Mouse (Mus musculus) lung, postnatal 10 days (tissue): ENCODE results near the gene Spock1.
A peak's percentile ranks its signal among the peaks of the same experiment; 100 is the strongest.

Experiments
- DNase-seq: peaks from one replicate; pipeline ENCODE4 v3.0.0; 2021

The Spock1 gene

GRCm38 (mm10) chr13:57857016-57857415 lies 51.1 kb downstream of the Spock1 start:
- no peak for DNase-seq

DNA sequence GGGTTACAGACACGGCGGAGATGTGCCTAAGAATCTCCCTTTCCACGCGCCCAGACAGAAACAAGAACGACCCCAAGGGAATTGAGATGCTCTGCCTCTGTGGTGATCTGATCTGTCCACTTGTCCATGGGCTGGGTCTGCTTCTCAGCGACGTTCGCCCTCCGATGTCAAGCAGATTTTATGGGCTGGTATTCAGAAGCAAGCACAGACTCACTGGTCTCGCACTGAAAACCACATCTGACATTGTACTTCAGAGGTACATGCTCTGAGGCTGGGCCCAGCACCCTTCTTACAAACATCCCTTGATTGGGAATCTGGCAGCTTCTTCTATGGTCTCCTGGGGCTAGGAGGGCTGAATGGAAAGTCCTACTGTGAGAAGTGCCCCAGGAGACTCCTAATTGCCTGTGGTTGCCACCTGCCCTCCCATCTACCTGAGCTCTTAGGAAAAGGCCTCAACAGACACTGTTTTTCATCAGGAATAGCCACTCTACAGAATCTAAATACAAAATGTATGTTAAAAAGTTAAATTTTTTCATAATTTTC lies 51.8 kb downstream of the Spock1 start:
- DNase-seq: no peak

GRCm38 (mm10) chr13:57855766-57856165 lies 52.4 kb downstream of the Spock1 start:
- DNase-seq: no peak

DNA sequence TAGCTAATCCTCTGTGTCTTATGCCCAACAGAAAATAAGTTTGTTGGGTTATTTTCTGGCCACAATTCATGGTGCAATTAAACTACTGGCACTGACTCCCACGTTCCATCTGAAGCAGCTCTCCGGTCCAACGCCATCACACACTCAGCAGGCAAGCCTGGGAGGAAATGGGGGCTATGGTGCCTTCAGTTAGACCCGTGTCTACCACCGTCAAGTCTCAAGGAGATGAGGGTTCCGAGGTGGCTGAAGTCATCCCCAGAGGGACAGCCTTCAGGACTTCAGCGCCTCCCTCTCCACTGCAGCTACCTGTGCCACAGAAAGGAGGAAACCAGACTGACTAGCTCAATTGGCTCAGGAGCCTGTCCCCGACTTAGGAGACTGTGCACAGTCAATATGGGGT lies 53.7 kb downstream of the Spock1 start:
- no peak for DNase-seq

GRCm38 (mm10) chr13:57853621-57854020 lies 54.5 kb downstream of the Spock1 start:
- no peak for DNase-seq

DNA sequence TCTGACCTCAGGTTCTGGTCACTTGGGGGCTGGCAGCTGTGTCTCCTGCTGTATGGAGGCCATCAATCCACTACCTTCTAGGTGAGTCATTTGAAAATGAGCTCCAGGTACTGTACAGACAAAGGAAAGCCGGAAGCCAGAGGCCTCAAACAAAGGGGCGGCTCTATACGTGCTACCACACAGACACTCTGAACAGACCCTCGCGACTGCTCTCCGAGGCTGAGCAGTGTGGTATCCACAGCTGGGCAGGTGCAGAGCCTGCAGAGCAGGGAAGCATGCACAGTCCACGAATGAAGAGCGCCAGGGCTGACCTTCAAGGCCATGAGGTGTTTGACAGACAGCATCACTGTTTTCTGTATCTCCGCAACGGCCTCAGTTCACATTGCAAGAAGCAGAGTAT lies 55.0 kb downstream of the Spock1 start:
- DNase-seq: no peak

- no peak for DNase-seq
Observed at GRCm38 (mm10) chr13:57848931-57849330, 59.2 kb downstream of the Spock1 start.

DNA sequence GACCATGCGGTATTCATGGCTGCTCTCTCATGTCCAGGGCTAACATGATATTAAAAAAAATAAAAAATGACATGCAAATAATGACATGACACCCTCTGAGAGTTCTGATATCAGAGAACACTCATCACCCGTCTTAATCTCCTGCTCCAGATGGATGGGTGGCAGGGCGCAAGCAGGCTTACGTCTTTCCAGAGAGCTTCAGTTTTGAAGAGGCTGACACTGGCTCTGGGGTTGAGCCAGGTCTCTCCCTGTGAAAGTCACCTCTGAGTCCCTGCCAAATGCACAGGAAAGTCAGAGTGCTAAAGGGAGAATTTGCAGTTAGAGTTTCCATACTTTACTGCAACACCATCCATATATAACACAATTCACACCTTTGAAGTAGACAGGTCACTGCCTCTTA lies 61.0 kb downstream of the Spock1 start:
- DNase-seq: no peak

- no peak for DNase-seq
Observed at GRCm38 (mm10) chr13:57846468-57846867, 61.7 kb downstream of the Spock1 start.

- DNase-seq: no peak
Observed at GRCm38 (mm10) chr13:57841141-57841848, 66.8 kb downstream of the Spock1 start.

GRCm38 (mm10) chr13:57837691-57838437 lies 70.3 kb downstream of the Spock1 start:
- no peak for DNase-seq

- no peak for DNase-seq
Observed at GRCm38 (mm10) chr13:57831374-57832163, 76.6 kb downstream of the Spock1 start.

DNA sequence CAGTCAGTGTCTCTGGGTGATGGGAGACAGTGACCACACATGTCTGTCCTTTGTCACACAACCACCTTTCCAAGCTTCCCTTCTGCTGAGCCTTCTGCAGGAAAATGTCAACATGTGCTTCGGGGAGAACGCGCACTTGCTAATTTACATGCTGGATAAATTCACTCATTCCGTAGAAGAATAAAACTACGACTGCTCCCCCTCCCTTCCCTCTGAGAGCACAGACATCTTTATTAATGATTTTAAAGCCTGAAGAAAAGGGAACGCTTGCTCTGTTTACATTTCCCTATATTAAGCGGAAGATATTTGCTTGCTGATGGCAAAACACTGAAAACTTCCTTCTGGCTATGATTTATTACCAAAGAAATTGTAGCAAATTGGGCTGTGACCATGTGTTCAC lies 77.2 kb downstream of the Spock1 start:
- DNase-seq: no peak

GRCm38 (mm10) chr13:57830091-57830490 lies 78.0 kb downstream of the Spock1 start:
- DNase-seq: no peak

- no peak for DNase-seq
Observed at GRCm38 (mm10) chr13:57816276-57816675, 91.9 kb downstream of the Spock1 start.

- no peak for DNase-seq
Observed at GRCm38 (mm10) chr13:57812643-57813042, 95.5 kb downstream of the Spock1 start.

DNA sequence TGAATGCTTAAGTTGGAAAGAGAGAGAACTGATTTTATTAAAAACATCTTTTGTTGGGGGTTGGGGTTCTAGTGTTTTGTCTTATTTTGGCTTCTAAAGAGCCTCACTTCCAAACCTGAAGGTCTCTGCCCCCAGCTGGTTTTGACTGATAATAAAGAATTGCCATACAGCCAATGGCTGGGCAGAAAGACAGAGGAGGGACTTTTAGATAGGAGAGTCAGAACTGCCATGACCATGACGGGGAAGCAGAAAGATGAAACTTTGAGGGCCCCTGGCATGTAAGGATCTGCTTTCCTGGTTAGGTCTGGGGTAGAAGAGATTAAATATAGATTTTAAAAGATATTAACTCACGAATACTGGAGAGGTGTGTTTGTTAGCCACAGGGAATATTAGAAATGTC lies 96.9 kb downstream of the Spock1 start:
- no peak for DNase-seq

- DNase-seq: no peak
Observed at GRCm38 (mm10) chr13:57810816-57811215, 97.3 kb downstream of the Spock1 start.

DNA sequence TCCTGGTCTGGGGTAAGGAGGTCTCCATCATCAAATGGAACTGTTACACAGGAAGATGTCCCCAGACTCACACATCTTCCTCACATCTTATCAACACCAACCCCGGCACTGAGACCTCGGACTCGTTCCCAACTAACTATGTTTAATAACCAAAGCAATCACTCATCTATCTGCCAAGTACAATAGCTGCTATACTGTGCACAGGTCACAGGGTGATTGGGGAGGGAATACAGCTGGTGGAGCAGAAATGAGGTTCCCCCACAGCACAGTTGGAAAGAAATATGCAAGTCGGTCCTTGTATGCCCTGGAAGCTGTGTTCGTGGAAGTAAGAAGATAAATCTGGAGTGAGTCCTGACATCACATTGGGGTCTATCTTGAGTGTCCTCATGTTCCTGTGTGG lies 98.0 kb downstream of the Spock1 start:
- peak; percentile 4 for DNase-seq

GRCm38 (mm10) chr13:57809603-57810002 lies 98.5 kb downstream of the Spock1 start:
- no peak for DNase-seq

GRCm38 (mm10) chr13:57806816-57807215 lies 101.3 kb downstream of the Spock1 start:
- no peak for DNase-seq

- DNase-seq: no peak
Observed at GRCm38 (mm10) chr13:57806301-57806700, 101.8 kb downstream of the Spock1 start.

- DNase-seq: no peak
Observed at GRCm38 (mm10) chr13:57798633-57799032, 109.5 kb downstream of the Spock1 start.
